Mouse (Mus musculus) ES-E14 (cell line): ENCODE data around the gene Socs3. TPM values are rescaled to one million over a fixed set of nuclear protein-coding genes. Genes with fewer than 3 reads are reported as not detected.
A peak's percentile ranks its signal among the peaks of the same experiment; 100 is the strongest.

Source experiments
- DNase-seq: peaks from one replicate; pipeline ENCODE4 v3.0.0-alpha.2; 2013; ENCODE audit warnings: low read depth, low spot score
- H3K27ac ChIP-seq: 2 replicates; pipeline ENCODE4 v1.5.1; 2012; ENCODE audit warnings: low read depth, mild to moderate bottlenecking, low read length, moderate library complexity, mixed read lengths; ENCODE audit not compliant: poor library complexity, insufficient read depth, severe bottlenecking
- H3K36me3 ChIP-seq: 2 replicates; pipeline ENCODE4 v1.6.1; 2012; ENCODE audit warnings: mild to moderate bottlenecking, low read length, moderate library complexity, mixed read lengths; ENCODE audit not compliant: control insufficient read depth, poor library complexity, insufficient read depth, severe bottlenecking
- H3K4me1 ChIP-seq, 2 experiments: fragments of 150-350 bp in 1 of 2; sonication (generic) in 1 of 2; 2 replicates each; pipeline ENCODE4 v1.6.1; 2012; ENCODE audit warnings: low read length in 2 of 2, mild to moderate bottlenecking in 1 of 2, mixed read lengths in 1 of 2; ENCODE audit not compliant: control insufficient read depth in 2 of 2, insufficient read depth in 2 of 2, poor library complexity in 1 of 2
- H3K4me3 ChIP-seq, 2 experiments: fragments of 150-350 bp in 1 of 2; sonication (generic) in 1 of 2; 2 replicates each; pipeline ENCODE4 v1.5.1; 2012; ENCODE audit warnings: low read length in 2 of 2, low read depth in 1 of 2, mild to moderate bottlenecking in 1 of 2, mixed read lengths in 1 of 2; ENCODE audit not compliant: insufficient read depth in 1 of 2, poor library complexity in 1 of 2, severe bottlenecking in 1 of 2
- H3K9ac ChIP-seq: 2 replicates; pipeline ENCODE4 v1.6.1; 2012; ENCODE audit warnings: low read depth, mild to moderate bottlenecking, low read length, mixed read lengths; ENCODE audit not compliant: poor library complexity, insufficient read depth, severe bottlenecking
- H3K9me3 ChIP-seq: fragments of 150-350 bp; sonication (generic); 2 replicates; pipeline ENCODE4 v1.6.1; 2012; ENCODE audit warnings: low read depth, mild to moderate bottlenecking, low read length; ENCODE audit not compliant: control insufficient read depth, insufficient read depth
- CHD2 ChIP-seq: IDR thresholded peaks from 2 replicates; pipeline ENCODE4 v1.6.1; 2014; ENCODE audit warnings: mild to moderate bottlenecking, low read depth, low read length, inconsistent platforms
- HCFC1 ChIP-seq: IDR thresholded peaks from 2 replicates; pipeline ENCODE4 v1.6.1; 2012; ENCODE audit warnings: low read length, inconsistent platforms, borderline replicate concordance; ENCODE audit not compliant: insufficient read depth
- MAFK ChIP-seq: IDR thresholded peaks from 2 replicates; pipeline ENCODE4 v1.6.1; 2014; ENCODE audit warnings: mild to moderate bottlenecking, low read depth, low read length, inconsistent platforms; ENCODE audit not compliant: insufficient read depth
- ZC3H11A ChIP-seq: IDR thresholded peaks from 2 replicates; pipeline ENCODE4 v1.6.1; 2012; ENCODE audit warnings: low read depth, mild to moderate bottlenecking, inconsistent platforms, low read length, borderline replicate concordance
- ZNF384 ChIP-seq: IDR thresholded peaks from 2 replicates; pipeline ENCODE4 v1.6.1; 2012; ENCODE audit warnings: low read depth, low read length, inconsistent platforms
- in situ Hi-C, 2 experiments: fragments of 600-800 bp; cut with MboI; formaldehyde crosslinking; loops; one replicate each; pipeline ENCODE4 v1.15.1; 2025; ENCODE audit warnings: low sequenced_read_pairs in 2 of 2, inconsistent platforms in 1 of 2; ENCODE audit not compliant: unreplicated experiment in 2 of 2
- total RNA-seq: library from RNA; depleted of rRNA; stranded (reverse); fragments of 300-350 nt; gene quantifications from 2 replicates; pipeline ENCODE4 v1.2.3, GENCODE M21; 2012

The Socs3 gene
- total RNA-seq, 1 experiment, result 69.8 TPM

- H3K27ac ChIP-seq, result no peak overlapping the region
- in situ Hi-C loops, result no loop called here
Observed at GRCm38 (mm10) chr11:117952174-117952933, 17.5 kb downstream of the Socs3 start.

GRCm38 (mm10) chr11:117951391-117951790 lies 18.5 kb downstream of the Socs3 start:
- no peak overlapping the region for H3K27ac ChIP-seq
- DNase-seq, result no peak
- TF ChIP-seq ZC3H11A, result no peak
- no peak for TF ChIP-seq ZNF384
- no peak for TF ChIP-seq HCFC1
- no peak for TF ChIP-seq CHD2
- TF ChIP-seq MAFK, result no peak
- H3K36me3 ChIP-seq, result no peaks in the 10 kb centered on the region
- in situ Hi-C loops, result no loop called here
- H3K4me1 ChIP-seq, result peaks cover 11 to 13% of the 10 kb centered on the region in 2 experiments; a peak in 3 of 4 replicates
- no peaks in the 10 kb centered on the region for H3K9me3 ChIP-seq
- H3K9ac ChIP-seq, result no peak overlapping the region
- H3K4me3 ChIP-seq, result no peak overlapping the region

More at GRCm38 (mm10) chr11:117952174-117952933, 17.5 kb downstream of the Socs3 start:
- Histone ChIP-seq H3K4me1 (peaks cover 10 to 16% of the 10 kb centered on the region in 2 experiments; a peak in 2 of 4 replicates), H3K36me3 (no peaks in the 10 kb centered on the region), H3K4me3 (no peak overlapping the region), H3K9me3 (no peaks in the 10 kb centered on the region), H3K9ac (no peak overlapping the region)
- no peak for TF ChIP-seq ZC3H11A
- no peak for TF ChIP-seq ZNF384
- TF ChIP-seq MAFK, result no peak
- no peak for TF ChIP-seq HCFC1
- no peak for TF ChIP-seq CHD2
- DNase-seq, result no peak

GRCm38 (mm10) chr11:117949392-117950091 lies 20.3 kb downstream of the Socs3 start:
- in situ Hi-C loops, result no loop called here
- Histone ChIP-seq H3K9me3 (no peaks in the 10 kb centered on the region), H3K27ac (no peak overlapping the region), H3K4me1 (peaks cover 1 to 7% of the 10 kb centered on the region in 2 experiments; a peak in 3 of 4 replicates), H3K4me3 (peak overlapping the region; percentile 40 to 60; a peak in 3 of 4 replicates), H3K9ac (peak overlapping the region; percentile 29), H3K36me3 (no peaks in the 10 kb centered on the region)
- no peak for DNase-seq
- TF ChIP-seq HCFC1 (no peak), MAFK (no peak), ZC3H11A (no peak), CHD2 (no peak), ZNF384 (no peak)

GRCm38 (mm10) chr11:117946996-117947419 lies 22.8 kb downstream of the Socs3 start:
- no peak for DNase-seq
- no peak overlapping the region for H3K27ac ChIP-seq
- TF ChIP-seq CHD2 (no peak), ZC3H11A (no peak), HCFC1 (no peak), ZNF384 (no peak), MAFK (no peak)
- no peak overlapping the region for H3K9ac ChIP-seq
- no peak overlapping the region for H3K4me3 ChIP-seq
- H3K9me3 ChIP-seq, result no peaks in the 10 kb centered on the region
- no peaks in the 10 kb centered on the region for H3K36me3 ChIP-seq
- H3K4me1 ChIP-seq, result peaks cover 1 to 10% of the 10 kb centered on the region in 2 experiments; a peak in 3 of 4 replicates
- in situ Hi-C loops, result no loop called here
